Mouse (Mus musculus): Measurements from ENCODE around the gene Rpn2.

GRCm38 (mm10) chr2:157341554-157342270 lies 62.9 kb downstream of the Rpn2 start:
- peak; percentile 91 for TF ChIP-seq CTCF (IDR thresholded peaks at IDR 0.05; ENCODE audit: low read depth, low read length)
- no peak for TF ChIP-seq POLR2A (IDR thresholded peaks at IDR 0.05; ENCODE audit: insufficient read depth, low read length)
- 0 out of 2 replicates have a peak, but pooled peaks have one; percentile 21 for TF ChIP-seq EP300 (IDR thresholded peaks at IDR 0.05; ENCODE audit: insufficient read depth, low read depth, low read length)

All from ES-Bruce4 (cell line).